Comparison of ENCODE assay signal across 13 mouse cellular contexts in genomic region chr16:9535196-9535595, GRCm38 (mm10).
DNase-seq lines count a peak whose midpoint lies in the region.
"Had no signal": no experiment of that assay in that cellular context is flagged by ENCODE, and none has a peak within 500 bp of the region (broad histone marks: within the 10 kb centered on the region; RNA-seq: fewer than 3 reads in every experiment).

No protein-coding gene starts in this region.

- peak; percentile 51 to 78 for DNase-seq in adrenal gland, adult (ENCODE audit: inconsistent age in 2 of 2, low spot score in 1 of 2)
- DNase-seq in adrenal gland, postnatal 4 days (ENCODE audit: low spot score in 2 of 2): no peak
- peak; percentile 42 for DNase-seq in adrenal gland, adult 8-10 months
- peak; percentile 21 for DNase-seq in adrenal gland, postnatal 14 days
- no peak for DNase-seq in layer of hippocampus, adult 9-10 months (ENCODE audit: low spot score)
- no peak for DNase-seq in cerebellum, adult 18-20 months
- DNase-seq: B cell, adult 2 months; cerebellum, adult 11-12 months; cerebellum, adult 8-10 months; cerebellum, adult 9-11 months; cerebellum, postnatal 14 days; cerebellum, postnatal 36 days; forebrain, postnatal 0 days had no signal

Comparison
In these comparisons a context has a peak if more than half of its experiments do, and no peak if none do; other contexts are left out.
1. DNase-seq: peak in adrenal gland, adult (2 of 2), adrenal gland, adult 8-10 months (single experiment) and adrenal gland, postnatal 14 days (single experiment); none in adrenal gland, postnatal 4 days (0 of 2), layer of hippocampus, adult 9-10 months (single experiment) and cerebellum, adult 18-20 months (0 of 2).